Mouse (Mus musculus): ENCODE data around the gene Vtcn1. TPM values are rescaled to one million over a fixed set of nuclear protein-coding genes. Genes with fewer than 3 reads are reported as not detected.

The Vtcn1 gene
- polyA plus RNA-seq, 1 experiment from 2014 or later = 0.04 TPM

- ATAC-seq (ENCODE audit: low read depth) = 0 out of 2 replicates have a peak, but pooled peaks have one; percentile 13
- Histone ChIP-seq H3K9ac (ENCODE audit: low read depth, low read length) (no peak overlapping the region), H3K27me3 (ENCODE audit: control insufficient read depth, insufficient read depth, low read depth, low read length) (no peaks in the 10 kb centered on the region), H3K36me3 (ENCODE audit: control insufficient read depth, insufficient read depth) (no peaks in the 10 kb centered on the region), H3K4me2 (ENCODE audit: low read depth, low read length) (no peak overlapping the region), H3K4me1 (ENCODE audit: control insufficient read depth, low read depth, low read length) (no peaks in the 10 kb centered on the region), H3K27ac (ENCODE audit: low read length) (no peak overlapping the region), H3K9me3 (replicated peaks; ENCODE audit: control insufficient read depth, low read length) (no peaks in the 10 kb centered on the region), H3K4me3 (ENCODE audit: low read depth, low read length) (no peak overlapping the region)
- WGBS (ENCODE audit: insufficient replicate concordance) = 32% methylated on average over 2 of the region's 2 CpGs
Measured at GRCm38 (mm10) chr3:100821276-100821675, 4.0 kb upstream of the Vtcn1 start.

DNA sequence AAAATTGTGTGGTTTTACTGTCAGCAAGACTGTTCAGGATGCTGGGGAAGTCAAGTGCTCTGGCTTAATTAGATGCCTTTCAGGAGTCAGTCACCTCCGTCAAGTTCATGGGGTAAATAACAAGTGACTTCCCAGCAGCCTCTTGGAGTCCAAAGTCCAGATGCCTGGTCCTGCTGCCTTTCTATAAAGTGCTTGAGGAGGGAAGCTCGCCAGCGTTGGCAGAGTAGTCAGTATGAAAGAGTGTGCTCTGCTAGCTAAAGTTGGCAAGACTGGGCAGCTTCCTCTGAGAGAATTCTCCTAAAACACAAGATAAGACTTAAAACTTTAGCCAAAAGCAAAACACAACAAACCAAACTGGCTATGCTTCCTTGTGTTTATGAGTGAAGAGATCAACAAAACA is 18.5 kb downstream of the Vtcn1 start:
- Histone ChIP-seq H3K27me3 (ENCODE audit: control insufficient read depth, insufficient read depth, low read depth, low read length) (no peaks in the 10 kb centered on the region), H3K9me3 (replicated peaks; ENCODE audit: control insufficient read depth, low read length) (no peaks in the 10 kb centered on the region), H3K36me3 (ENCODE audit: control insufficient read depth, insufficient read depth) (no peaks in the 10 kb centered on the region), H3K4me1 (ENCODE audit: control insufficient read depth, low read depth, low read length) (no peaks in the 10 kb centered on the region), H3K4me3 (ENCODE audit: low read depth, low read length) (no peak overlapping the region), H3K9ac (ENCODE audit: low read depth, low read length) (no peak overlapping the region), H3K27ac (ENCODE audit: low read length) (no peak overlapping the region), H3K4me2 (ENCODE audit: low read depth, low read length) (no peak overlapping the region)
- WGBS (ENCODE audit: insufficient replicate concordance) = 55% methylated on average over 3 of the region's 3 CpGs
- ATAC-seq (ENCODE audit: low read depth) = no peak

- H3K4me2 ChIP-seq (ENCODE audit: low read depth, low read length) = no peak overlapping the region
- H3K27ac ChIP-seq (ENCODE audit: low read length) = no peak overlapping the region
- no peaks in the 10 kb centered on the region for H3K27me3 ChIP-seq (ENCODE audit: control insufficient read depth, insufficient read depth, low read depth, low read length)
- no peaks in the 10 kb centered on the region for H3K4me1 ChIP-seq (ENCODE audit: control insufficient read depth, low read depth, low read length)
- H3K9me3 ChIP-seq (replicated peaks; ENCODE audit: control insufficient read depth, low read length) = no peaks in the 10 kb centered on the region
- H3K4me3 ChIP-seq (ENCODE audit: low read depth, low read length) = no peak overlapping the region
- 59% methylated on average over 5 of the region's 5 CpGs for WGBS (ENCODE audit: insufficient replicate concordance)
- no peak overlapping the region for H3K9ac ChIP-seq (ENCODE audit: low read depth, low read length)
- ATAC-seq (ENCODE audit: low read depth) = no peak
- no peaks in the 10 kb centered on the region for H3K36me3 ChIP-seq (ENCODE audit: control insufficient read depth, insufficient read depth)
Measured at GRCm38 (mm10) chr3:100844366-100844765, 19.1 kb downstream of the Vtcn1 start.

- ATAC-seq (ENCODE audit: low read depth) = no peak
- H3K4me1 ChIP-seq (ENCODE audit: control insufficient read depth, low read depth, low read length) = no peaks in the 10 kb centered on the region
- H3K36me3 ChIP-seq (ENCODE audit: control insufficient read depth, insufficient read depth) = no peaks in the 10 kb centered on the region
- no peak overlapping the region for H3K27ac ChIP-seq (ENCODE audit: low read length)
- WGBS (ENCODE audit: insufficient replicate concordance) = 81% methylated on average over 7 of the region's 7 CpGs
- no peak overlapping the region for H3K9ac ChIP-seq (ENCODE audit: low read depth, low read length)
- no peaks in the 10 kb centered on the region for H3K9me3 ChIP-seq (replicated peaks; ENCODE audit: control insufficient read depth, low read length)
- H3K27me3 ChIP-seq (ENCODE audit: control insufficient read depth, insufficient read depth, low read depth, low read length) = no peaks in the 10 kb centered on the region
- no peak overlapping the region for H3K4me3 ChIP-seq (ENCODE audit: low read depth, low read length)
- H3K4me2 ChIP-seq (ENCODE audit: low read depth, low read length) = no peak overlapping the region
Measured at GRCm38 (mm10) chr3:100848348-100848747, 23.1 kb downstream of the Vtcn1 start.

DNA sequence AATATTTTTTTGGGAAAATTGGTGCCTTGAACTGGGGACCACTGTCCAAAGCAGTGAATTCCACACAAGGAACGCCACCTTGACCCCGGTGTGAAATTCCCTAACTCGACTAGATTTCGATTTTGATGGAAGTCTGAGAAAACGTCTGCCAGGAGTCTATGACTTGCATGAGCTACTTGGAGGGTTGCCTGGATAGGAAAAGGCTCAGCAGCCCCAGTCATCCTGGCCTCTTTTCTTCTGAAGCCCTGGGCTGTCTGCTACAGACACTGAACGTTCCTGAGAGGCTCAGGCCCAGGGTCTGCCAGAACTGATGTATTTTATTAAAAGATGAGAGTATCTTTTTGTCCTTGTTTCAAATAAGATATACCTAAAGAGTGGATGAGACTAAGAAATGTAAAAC is 25.2 kb downstream of the Vtcn1 start:
- Histone ChIP-seq H3K27ac (ENCODE audit: low read length) (no peak overlapping the region), H3K4me3 (ENCODE audit: low read depth, low read length) (no peak overlapping the region), H3K9ac (ENCODE audit: low read depth, low read length) (no peak overlapping the region), H3K9me3 (replicated peaks; ENCODE audit: control insufficient read depth, low read length) (no peaks in the 10 kb centered on the region), H3K4me2 (ENCODE audit: low read depth, low read length) (no peak overlapping the region), H3K4me1 (ENCODE audit: control insufficient read depth, low read depth, low read length) (no peaks in the 10 kb centered on the region), H3K36me3 (ENCODE audit: control insufficient read depth, insufficient read depth) (no peaks in the 10 kb centered on the region), H3K27me3 (ENCODE audit: control insufficient read depth, insufficient read depth, low read depth, low read length) (no peaks in the 10 kb centered on the region)
- 56% methylated on average over 6 of the region's 6 CpGs for WGBS (ENCODE audit: insufficient replicate concordance)
- ATAC-seq (ENCODE audit: low read depth) = no peak

GRCm38 (mm10) chr3:100856050-100856815 is 31.0 kb downstream of the Vtcn1 start:
- no peak overlapping the region for H3K27ac ChIP-seq (ENCODE audit: low read length)
- H3K27me3 ChIP-seq (ENCODE audit: control insufficient read depth, insufficient read depth, low read depth, low read length) = no peaks in the 10 kb centered on the region
- WGBS (ENCODE audit: insufficient replicate concordance) = 52% methylated on average over 9 of the region's 9 CpGs
- no peak overlapping the region for H3K4me2 ChIP-seq (ENCODE audit: low read depth, low read length)
- no peak overlapping the region for H3K4me3 ChIP-seq (ENCODE audit: low read depth, low read length)
- ATAC-seq (ENCODE audit: low read depth) = no peak
- H3K9ac ChIP-seq (ENCODE audit: low read depth, low read length) = no peak overlapping the region
- H3K9me3 ChIP-seq (replicated peaks; ENCODE audit: control insufficient read depth, low read length) = no peaks in the 10 kb centered on the region
- H3K36me3 ChIP-seq (ENCODE audit: control insufficient read depth, insufficient read depth) = no peaks in the 10 kb centered on the region
- H3K4me1 ChIP-seq (ENCODE audit: control insufficient read depth, low read depth, low read length) = no peaks in the 10 kb centered on the region

DNA sequence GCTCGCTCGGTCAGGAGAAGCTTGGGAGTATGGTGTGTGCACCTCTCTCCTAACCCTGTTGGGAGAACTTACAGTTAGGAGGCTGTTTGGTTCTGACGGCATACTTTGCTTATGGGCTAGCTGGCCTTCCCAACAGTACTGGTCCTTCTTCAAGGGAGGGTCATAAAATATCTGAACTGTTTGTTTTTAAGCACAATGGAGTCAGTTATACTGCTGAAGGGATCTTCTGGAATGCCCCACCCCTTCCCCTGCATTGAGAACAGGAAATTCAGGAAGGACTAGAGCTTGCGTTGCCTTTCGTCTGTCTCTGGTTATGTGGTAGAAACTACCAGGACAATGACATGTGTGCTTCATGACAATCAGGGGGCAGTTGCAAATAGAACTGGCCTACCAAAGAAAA is 31.9 kb downstream of the Vtcn1 start:
- WGBS (ENCODE audit: insufficient replicate concordance) = 56% methylated on average over 5 of the region's 5 CpGs
- H3K27me3 ChIP-seq (ENCODE audit: control insufficient read depth, insufficient read depth, low read depth, low read length) = no peaks in the 10 kb centered on the region
- H3K9ac ChIP-seq (ENCODE audit: low read depth, low read length) = no peak overlapping the region
- H3K9me3 ChIP-seq (replicated peaks; ENCODE audit: control insufficient read depth, low read length) = no peaks in the 10 kb centered on the region
- no peaks in the 10 kb centered on the region for H3K36me3 ChIP-seq (ENCODE audit: control insufficient read depth, insufficient read depth)
- no peak overlapping the region for H3K27ac ChIP-seq (ENCODE audit: low read length)
- ATAC-seq (ENCODE audit: low read depth) = no peak
- no peak overlapping the region for H3K4me3 ChIP-seq (ENCODE audit: low read depth, low read length)
- no peaks in the 10 kb centered on the region for H3K4me1 ChIP-seq (ENCODE audit: control insufficient read depth, low read depth, low read length)
- no peak overlapping the region for H3K4me2 ChIP-seq (ENCODE audit: low read depth, low read length)

- Histone ChIP-seq H3K27me3 (ENCODE audit: control insufficient read depth, insufficient read depth, low read depth, low read length) (no peaks in the 10 kb centered on the region), H3K36me3 (ENCODE audit: control insufficient read depth, insufficient read depth) (no peaks in the 10 kb centered on the region)
Measured at GRCm38 (mm10) chr3:100858334-100859002, 33.2 kb downstream of the Vtcn1 start.

More at GRCm38 (mm10) chr3:100858334-100859002, 33.2 kb downstream of the Vtcn1 start:
- Histone ChIP-seq H3K4me2 (ENCODE audit: low read depth, low read length) (no peak overlapping the region), H3K27ac (ENCODE audit: low read length) (no peak overlapping the region), H3K4me3 (ENCODE audit: low read depth, low read length) (no peak overlapping the region), H3K9ac (ENCODE audit: low read depth, low read length) (no peak overlapping the region), H3K9me3 (replicated peaks; ENCODE audit: control insufficient read depth, low read length) (no peaks in the 10 kb centered on the region), H3K4me1 (ENCODE audit: control insufficient read depth, low read depth, low read length) (no peaks in the 10 kb centered on the region)
- WGBS (ENCODE audit: insufficient replicate concordance) = 76% methylated on average over 5 of the region's 5 CpGs
- no peak for ATAC-seq (ENCODE audit: low read depth)
